Mouse (Mus musculus) olfactory bulb, adult 2 months (tissue): ENCODE measurements around the gene Unc5cl. TPM values are rescaled to one million over a fixed set of nuclear protein-coding genes. Genes with fewer than 3 reads are reported as not detected.
A peak's percentile ranks its signal among the peaks of the same experiment; 100 is the strongest.

Experiments used
- H3K27ac ChIP-seq: fragments of 200-500 bp; 2 replicates; pipeline ENCODE4 v1.5.1; 2012; ENCODE audit warnings: low read depth, low read length; ENCODE audit not compliant: insufficient read depth
- H3K4me1 ChIP-seq: fragments of 200-500 bp; 2 replicates; pipeline ENCODE4 v1.6.1; 2012; ENCODE audit warnings: low read length; ENCODE audit not compliant: control insufficient read depth, insufficient read depth
- H3K4me3 ChIP-seq: fragments of 200-500 bp; 2 replicates; pipeline ENCODE4 v1.5.1; 2012; ENCODE audit warnings: mild to moderate bottlenecking, low read depth, low read length, moderate library complexity; ENCODE audit not compliant: insufficient read depth
- CTCF ChIP-seq: fragments of 200-500 bp; IDR thresholded peaks from 2 replicates; pipeline ENCODE4 v1.5.1; 2012; ENCODE audit warnings: low read depth, mild to moderate bottlenecking, low read length, moderate library complexity; ENCODE audit not compliant: insufficient read depth
- POLR2A ChIP-seq: fragments of 200-500 bp; IDR thresholded peaks from 2 replicates; pipeline ENCODE4 v1.6.1; 2012; ENCODE audit warnings: mild to moderate bottlenecking, low read depth, low read length, moderate library complexity; ENCODE audit not compliant: insufficient read depth
- WGBS: fragments of 180-500 bp; shearing (Covaris S2); methylation state at CpG from one replicate; pipeline ENCODE4 v1.1.7; 2018; 5-methylcytosine and 5-hydroxymethylcytosine counted together
- polyA plus RNA-seq: library from polyadenylated mRNA; stranded (reverse); fragments of >200 nt; gene quantifications from 2 replicates; pipeline ENCODE4 v1.2.4, GENCODE M21; 2012; ENCODE audit warnings: low replicate concordance; ENCODE audit not compliant: missing spikeins, insufficient read depth, insufficient read length

Unc5cl gene
- polyA plus RNA-seq, 1 experiment, result not detected

DNA sequence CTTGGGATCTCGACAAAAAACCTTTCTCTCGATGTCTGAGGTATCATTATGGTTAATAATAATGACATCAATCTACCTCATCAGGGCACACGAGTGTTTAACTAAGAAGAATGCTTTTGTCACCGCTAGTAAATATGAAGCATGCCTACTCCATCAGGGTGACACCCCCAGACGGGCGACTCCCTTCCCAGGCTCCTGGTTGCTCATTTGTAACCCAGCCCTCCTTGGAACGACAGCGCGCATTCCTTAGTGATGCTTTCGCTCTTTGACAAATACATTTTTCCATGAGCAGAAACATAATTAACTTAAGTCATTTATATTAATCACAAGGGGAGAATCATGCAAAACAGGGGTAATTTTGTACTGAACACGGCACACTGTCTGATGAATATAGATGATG lies 88.0 kb downstream of the Unc5cl start:
- TF ChIP-seq POLR2A, result no peak
- no peak for TF ChIP-seq CTCF
- Histone ChIP-seq H3K27ac (no peak overlapping the region), H3K4me1 (peaks cover 33% of the 10 kb centered on the region), H3K4me3 (no peak overlapping the region)
- WGBS, result 51% methylated on average over 11 of the region's 11 CpGs

DNA sequence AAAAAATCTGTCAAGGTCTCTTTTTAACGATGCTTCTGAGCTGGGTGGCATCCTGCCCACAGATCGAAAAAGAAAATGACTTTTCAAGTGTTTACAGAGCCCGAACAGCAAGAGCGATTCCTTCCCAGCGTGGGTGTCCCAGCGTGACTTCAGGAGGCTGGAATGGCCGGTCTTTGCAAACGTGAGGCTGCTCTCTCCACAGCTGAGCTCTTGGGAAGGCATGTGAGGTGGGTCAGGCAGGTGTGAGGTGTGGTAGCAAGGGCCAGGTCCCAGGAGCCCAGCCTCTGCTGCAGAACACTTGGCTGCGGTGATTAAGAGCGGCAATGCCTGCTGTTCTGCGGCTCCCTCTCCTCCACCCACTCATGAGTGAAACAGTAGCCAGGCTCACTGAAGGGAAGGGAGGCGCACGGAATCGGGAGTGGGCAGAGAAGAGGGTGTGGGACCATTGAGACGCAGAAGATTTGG lies 88.6 kb downstream of the Unc5cl start:
- Histone ChIP-seq H3K4me1 (peaks cover 33% of the 10 kb centered on the region), H3K4me3 (peak overlapping the region; percentile 40), H3K27ac (peak overlapping the region; percentile 70)
- TF ChIP-seq POLR2A, result no peak
- TF ChIP-seq CTCF, result no peak
- WGBS, result 20% methylated on average over 15 of the region's 15 CpGs

DNA sequence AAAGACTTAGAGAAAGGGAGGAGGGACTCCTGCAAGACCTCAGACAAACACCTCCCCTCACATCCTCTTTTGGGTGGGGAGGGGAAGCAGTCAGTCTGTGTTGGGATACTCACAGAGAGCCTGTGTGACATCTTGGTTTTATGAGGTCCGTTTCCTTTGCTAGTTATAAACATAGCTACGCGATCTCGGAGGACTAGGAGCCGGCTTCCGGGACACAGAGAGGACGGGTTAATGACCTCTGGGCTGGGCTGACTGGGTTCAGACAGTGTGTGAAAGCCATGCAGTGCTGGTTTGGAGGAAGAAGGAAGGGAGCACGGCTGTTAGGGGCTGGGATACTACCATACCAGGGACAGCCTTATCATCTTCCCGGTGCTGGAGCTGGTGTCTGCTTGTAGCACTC lies 90.0 kb downstream of the Unc5cl start:
- Histone ChIP-seq H3K4me3 (no peak overlapping the region), H3K27ac (no peak overlapping the region), H3K4me1 (peaks cover 26% of the 10 kb centered on the region)
- no peak for TF ChIP-seq POLR2A
- TF ChIP-seq CTCF, result no peak
- WGBS, result 90% methylated on average over 9 of the region's 9 CpGs

DNA sequence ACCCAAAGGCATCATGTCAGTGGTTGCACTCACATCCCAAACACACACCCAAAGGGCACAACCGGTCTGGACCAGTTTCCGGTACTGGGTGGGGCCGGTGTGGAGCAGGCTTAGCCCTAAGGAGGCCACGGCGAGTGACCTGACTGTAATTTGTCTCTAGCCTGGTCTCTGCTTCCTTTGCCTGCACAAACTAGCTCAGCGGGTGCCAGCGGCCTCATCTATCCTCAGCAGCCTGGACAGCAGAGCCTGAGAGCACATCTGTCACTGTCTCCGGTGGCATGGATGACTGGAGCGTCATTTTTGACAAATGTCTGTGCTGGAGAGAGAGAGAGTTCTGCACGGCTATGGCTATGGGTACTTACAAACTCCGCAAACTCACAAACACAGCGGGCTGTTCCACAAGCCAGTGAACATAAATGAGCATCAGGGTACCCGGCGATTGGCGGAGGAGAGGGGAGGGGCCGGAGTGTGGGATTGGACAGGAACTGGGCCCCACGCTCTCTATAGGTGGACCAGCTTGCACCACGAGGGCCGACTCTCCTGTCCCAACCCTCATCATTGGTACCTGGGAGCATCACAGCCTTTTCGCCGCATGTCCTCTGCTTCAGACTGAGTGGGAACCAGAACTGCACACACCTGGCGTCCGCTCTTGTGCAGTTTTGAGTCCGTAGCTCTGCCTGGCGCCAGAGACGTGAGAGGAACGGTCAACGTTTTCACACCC lies 90.7 kb downstream of the Unc5cl start:
- Histone ChIP-seq H3K4me3 (no peak overlapping the region), H3K27ac (no peak overlapping the region), H3K4me1 (peaks cover 26% of the 10 kb centered on the region)
- WGBS, result 81% methylated on average over 28 of the region's 28 CpGs
- TF ChIP-seq POLR2A, result no peak
- TF ChIP-seq CTCF, result no peak

DNA sequence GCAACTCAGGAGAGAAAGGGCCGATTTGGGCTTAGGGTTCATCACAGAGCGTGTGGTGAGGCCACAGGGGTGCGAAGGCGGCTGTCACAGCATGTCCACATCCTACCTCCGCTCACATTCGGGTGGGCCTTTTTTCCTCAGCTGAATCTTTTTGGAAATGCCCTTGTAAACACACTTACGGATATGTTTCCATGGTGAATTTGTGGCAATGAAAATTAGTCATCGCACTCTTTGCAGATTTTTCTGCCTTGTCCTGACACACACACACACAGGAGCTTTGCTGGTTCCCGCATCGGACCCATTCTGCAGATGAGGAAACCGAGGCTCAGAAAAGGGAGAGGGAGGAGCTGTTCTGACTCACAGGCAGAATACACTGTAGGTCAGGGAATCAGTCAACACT lies 91.3 kb downstream of the Unc5cl start:
- WGBS, result 83% methylated on average over 11 of the region's 11 CpGs
- Histone ChIP-seq H3K4me3 (no peak overlapping the region), H3K4me1 (peaks cover 25% of the 10 kb centered on the region), H3K27ac (no peak overlapping the region)
- TF ChIP-seq POLR2A, result no peak
- TF ChIP-seq CTCF, result no peak

DNA sequence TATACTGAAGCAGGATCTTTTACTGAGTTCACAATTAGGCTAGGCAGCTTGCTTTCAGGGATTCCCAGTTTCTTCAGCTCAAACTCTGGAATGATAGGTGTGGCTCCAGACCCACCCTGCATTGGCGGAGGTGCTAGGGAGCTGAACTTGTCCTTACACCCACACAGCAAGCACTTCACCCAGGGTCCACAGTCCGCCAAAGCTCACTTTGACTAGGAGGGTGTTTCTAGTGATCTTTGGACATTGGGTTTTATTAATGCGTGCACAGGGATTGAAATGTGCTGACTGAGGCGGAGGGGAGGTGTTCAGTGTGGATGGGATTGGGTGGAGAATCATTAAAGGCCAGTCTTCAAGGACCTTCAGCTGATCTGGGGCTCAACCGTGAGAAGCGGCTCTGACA lies 93.0 kb downstream of the Unc5cl start:
- no peak for TF ChIP-seq POLR2A
- no peak for TF ChIP-seq CTCF
- no peak overlapping the region for H3K27ac ChIP-seq
- H3K4me1 ChIP-seq, result peaks cover 15% of the 10 kb centered on the region
- no peak overlapping the region for H3K4me3 ChIP-seq
- WGBS, result 94% methylated on average over 6 of the region's 6 CpGs

DNA sequence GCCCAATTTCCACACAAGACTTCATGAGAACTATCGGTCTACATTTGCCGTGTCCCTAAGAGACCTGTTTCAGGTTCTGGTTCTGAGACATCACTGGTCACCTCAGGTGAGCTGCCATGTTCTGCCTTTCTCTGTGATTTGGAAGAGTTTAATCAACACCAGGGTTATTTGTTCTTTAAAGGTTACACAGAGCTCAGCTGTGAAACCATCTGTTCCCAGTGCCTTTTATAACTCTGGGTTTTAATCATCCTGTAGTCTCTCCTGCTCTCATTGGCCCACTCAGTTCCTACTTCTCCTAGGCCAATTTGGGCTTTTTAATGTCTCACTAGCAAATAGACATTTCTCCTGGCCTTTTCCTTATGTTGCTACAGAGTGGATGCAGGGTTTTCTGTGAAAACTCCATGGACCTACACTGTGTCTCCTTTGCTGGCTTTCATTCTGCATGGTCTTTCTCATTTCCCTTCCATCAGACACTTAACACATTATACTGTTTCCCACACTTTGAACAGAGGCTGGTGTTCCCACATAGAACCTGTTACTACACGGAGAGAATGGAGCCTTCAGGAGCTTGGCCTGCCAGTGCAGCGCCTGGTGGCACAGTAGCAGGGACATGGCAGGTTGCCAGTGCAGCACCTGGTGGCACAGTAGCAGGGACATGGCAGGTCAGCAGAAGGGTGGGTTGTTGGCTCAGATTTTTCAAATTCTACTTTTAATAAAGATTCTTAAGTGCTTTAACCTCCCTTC lies 97.3 kb downstream of the Unc5cl start:
- Histone ChIP-seq H3K4me3 (no peak overlapping the region), H3K4me1 (peaks cover 2% of the 10 kb centered on the region; the same call in 1 of the 2 replicates), H3K27ac (no peak overlapping the region)
- TF ChIP-seq POLR2A (no peak), CTCF (no peak)
- WGBS, result 81% methylated on average over 4 of the region's 4 CpGs

DNA sequence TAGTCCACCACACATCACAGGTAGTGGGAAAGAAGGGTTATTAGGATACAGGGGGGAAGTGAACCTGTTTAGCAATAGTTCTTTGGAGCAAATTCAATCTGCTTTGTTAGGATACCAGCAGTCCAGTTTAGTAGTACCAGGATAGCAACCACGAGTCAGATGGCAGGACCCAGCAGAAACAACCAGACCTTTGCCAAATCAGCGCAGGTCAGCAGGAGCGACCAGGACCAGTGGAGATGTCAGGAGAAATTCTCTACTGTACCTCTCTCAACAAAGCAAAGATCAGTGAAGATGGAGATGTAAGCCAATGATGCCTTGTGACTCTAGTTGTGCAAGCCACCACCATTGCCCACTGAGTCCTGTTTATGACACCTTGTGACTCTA lies 97.8 kb downstream of the Unc5cl start:
- Histone ChIP-seq H3K4me1 (peaks cover 2% of the 10 kb centered on the region; the same call in 1 of the 2 replicates), H3K27ac (no peak overlapping the region), H3K4me3 (no peak overlapping the region)
- TF ChIP-seq CTCF, result no peak
- TF ChIP-seq POLR2A, result no peak
- WGBS, result 98% methylated on average over 3 of the region's 3 CpGs
